Mouse (Mus musculus) neural tube, embryonic 10.5 days (tissue): ENCODE results near the gene Syndig1.
A peak's percentile ranks its signal among the peaks of the same experiment; 100 is the strongest.

Experiments used
- DNase-seq: peaks from one replicate; pipeline ENCODE4 v3.0.0-alpha.2; 2017; ENCODE audit warnings: low spot score; ENCODE audit errors: extremely low spot score

Gene Syndig1

DNA sequence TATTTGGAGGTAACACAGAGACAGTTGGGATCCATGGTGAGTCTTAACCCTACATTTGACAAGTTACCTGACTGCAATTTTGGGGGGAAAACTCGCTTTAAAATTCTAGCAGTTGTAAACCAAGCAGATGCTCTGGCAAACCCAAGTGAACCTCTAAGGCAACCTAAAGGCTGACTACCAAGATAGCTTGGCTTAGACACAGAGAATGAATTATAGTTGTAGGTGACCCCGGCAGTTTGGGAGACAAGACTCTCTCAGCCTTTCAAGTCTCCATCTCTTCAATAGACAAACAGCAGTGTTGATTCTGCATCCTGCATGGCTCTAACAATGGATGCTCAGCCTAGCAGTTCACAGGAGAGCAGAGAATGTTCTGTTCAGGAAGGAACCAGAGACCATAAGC, at the start of gene Syndig1:
TSS of gene Syndig1 (plus strand) at position 301 of the 400 bp plus-strand sequence.
- DNase-seq = no peak

GRCm38 (mm10) chr2:149798613-149799012, 30.4 kb upstream of the Syndig1 start:
- no peak for DNase-seq

DNA sequence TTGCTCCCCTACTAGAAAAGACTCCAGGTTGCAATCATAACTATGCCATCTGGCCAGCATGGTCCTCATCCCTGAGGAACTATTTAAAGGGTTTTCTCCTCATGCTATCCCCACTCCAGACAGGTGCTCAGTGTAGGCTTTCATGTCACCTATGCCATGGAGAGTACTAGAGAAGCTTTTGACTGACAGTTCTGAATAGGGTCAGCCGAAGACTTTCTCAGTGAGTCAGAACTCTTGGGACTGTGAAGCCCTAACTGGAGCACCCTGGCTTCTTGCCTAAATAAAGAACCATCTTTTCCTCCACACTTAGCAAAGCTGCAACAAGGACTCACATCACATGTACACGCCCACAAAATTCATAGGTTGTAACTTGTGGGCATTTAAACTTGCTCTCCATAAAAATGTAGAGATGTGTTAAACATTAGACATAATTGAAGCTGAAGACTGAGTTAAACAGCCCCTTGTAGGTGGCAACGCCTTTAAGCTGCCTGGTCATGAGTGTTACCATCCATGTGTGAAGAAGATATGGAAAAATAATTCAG, 24.3 kb upstream of the Syndig1 start:
- no peak for DNase-seq

GRCm38 (mm10) chr2:149805256-149805655, 23.8 kb upstream of the Syndig1 start:
- no peak for DNase-seq

DNA sequence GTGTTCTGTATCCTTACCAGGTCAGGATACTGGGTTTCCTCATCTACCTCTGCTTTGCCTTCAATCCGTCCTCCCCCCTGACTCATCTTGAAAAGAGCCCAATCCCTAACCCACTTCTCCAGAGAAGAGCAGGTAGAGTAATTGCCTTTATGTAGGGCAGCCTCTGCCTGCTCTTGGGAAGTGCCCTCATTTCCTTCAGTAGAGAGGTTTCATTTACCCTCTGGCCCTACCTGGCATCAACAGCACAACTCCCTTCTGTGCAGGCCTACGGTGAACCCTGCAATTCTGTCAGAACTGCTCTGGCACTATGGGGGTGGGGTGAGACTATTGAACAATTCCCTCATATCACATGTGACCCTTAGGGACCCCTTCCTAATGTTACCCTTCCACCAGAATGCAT, 16.1 kb upstream of the Syndig1 start:
- DNase-seq = no peak

GRCm38 (mm10) chr2:149818395-149818794, 10.6 kb upstream of the Syndig1 start:
- no peak for DNase-seq

GRCm38 (mm10) chr2:149819751-149820150, 9.3 kb upstream of the Syndig1 start:
- no peak for DNase-seq

DNA sequence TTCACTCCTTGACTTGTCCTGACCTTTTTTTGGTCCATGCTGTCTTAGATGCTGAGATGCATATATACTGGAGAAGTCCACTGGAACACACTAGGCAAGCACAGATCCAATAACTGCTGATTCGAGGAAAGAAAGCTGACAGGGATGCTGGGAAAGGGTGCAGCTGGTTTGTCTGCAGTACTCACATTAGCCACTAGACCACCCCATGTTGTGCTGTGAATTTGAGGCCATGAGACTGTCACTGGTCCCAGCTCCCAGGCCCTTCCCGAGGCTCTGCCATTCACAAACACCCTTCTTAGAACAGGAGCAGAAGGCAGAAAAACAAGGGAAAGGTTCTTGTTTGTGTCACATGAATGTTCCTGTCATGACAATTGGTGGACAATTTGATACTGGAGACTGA, 8.8 kb upstream of the Syndig1 start:
- no peak for DNase-seq

DNA sequence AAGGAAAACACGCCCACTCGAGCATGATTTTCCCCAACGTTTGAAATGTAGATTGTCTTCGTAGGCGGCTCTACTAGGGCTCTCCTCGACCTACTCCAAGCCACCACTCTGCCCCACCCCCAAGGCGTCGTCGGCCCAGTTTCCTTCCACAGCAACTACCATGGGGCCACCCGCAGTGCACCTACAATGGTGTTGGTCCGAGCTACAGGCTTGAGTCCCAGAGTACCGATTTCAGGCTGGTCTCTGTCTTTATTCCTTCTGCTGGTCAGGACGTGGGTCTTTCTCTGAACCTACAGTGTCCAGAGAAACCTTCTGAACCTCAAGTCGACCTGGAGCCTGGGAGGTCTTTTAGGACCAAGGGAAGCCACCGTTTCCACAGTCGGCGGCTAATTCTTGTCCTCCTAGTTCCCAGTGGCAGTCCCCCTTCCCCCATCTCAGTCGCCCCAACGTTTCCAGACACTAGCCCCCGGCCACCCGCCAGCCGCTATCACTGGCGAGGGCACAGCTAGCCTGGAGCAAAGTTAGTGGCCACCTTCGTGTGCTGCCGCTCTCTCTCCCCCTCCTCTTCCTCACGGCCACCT, 1.0 kb downstream of the Syndig1 start:
- DNase-seq = no peak

- peak; percentile 77 for DNase-seq
These were observed 1.8 kb downstream of the Syndig1 start, which contains the start of gene C530025M09Rik for GRCm38 (mm10) chr2:149830536-149831458. Gene C530025M09Rik (minus strand): TSS chr2:149831213.

DNA sequence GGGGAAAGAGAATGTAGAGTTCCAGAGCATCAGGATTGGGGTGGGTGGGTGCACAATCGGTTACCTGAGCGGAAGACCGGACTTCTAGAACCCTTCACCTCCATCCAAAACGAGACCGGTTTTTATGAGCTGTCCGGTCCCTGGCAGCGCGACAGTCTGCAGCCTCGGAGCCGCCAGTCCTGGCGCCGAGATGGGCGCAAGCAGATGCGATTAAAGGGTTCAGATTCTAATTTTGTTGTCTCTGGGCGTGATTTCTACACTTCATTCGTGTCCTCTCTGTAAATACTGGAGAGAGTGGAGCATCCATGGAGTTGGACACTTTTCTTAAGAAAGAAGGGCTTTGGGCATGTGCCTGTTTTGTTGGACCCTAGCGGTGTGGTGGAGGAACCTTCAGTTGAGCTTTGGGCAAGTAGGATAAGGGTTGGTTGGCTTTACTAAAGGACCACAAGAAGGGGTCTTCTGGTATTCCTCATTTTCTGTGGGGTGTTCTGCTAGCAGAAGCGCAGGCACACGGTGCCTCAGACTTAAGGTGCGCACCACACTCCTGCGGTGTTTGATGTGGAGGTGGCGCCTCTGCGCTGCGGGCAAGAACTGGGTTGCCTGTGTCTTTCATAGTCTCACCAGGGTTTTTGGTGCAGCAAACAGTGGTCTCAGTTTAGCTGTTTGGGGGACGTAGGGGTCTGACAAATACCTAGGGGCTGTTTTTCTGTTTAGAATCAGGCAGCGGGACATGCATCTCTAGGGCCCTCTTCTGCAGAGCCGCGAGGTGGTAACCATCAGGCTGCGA, 2.6 kb downstream of the Syndig1 start:
- peak; percentile 46 for DNase-seq

DNA sequence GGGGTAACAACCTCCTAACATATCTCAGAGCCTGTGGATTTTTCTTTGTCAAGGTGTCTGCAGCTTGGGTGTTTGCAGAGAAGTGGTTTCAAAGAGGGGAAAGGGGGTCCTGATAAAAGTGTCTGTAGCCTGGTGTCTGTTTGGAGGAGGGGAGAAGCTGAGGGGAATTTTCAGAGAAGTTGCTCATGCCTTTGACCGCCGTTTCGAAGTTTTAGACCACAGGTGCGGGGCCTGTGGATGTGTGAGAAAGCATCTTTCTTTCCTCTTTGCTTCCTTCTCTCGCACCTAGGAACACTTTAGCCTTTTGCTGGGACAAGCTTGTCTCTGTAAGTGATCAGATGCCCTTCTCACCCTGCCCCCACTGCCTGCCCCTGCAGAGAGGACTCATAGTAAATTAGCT, 3.3 kb downstream of the Syndig1 start:
- no peak for DNase-seq

DNA sequence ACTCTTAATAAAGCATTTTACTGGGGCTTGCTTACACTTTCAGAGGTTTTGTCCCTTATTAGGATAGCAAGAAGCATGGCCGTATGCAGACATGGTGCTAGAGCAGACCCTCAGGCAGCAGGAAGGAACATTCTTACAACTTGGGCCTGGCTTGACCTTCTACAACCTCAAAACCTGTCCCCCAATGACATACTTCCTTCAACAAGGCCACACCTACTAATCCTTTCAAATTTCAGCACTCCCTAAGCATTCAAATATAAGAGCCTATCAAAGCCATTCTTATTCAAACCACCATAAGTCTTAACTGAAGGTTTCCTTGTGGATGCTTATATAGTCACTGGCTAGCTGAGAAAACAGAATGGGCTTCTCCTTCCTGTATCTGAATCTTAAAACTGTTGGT, 6.1 kb downstream of the Syndig1 start:
- no peak for DNase-seq

- no peak for DNase-seq
These were observed 7.6 kb downstream of the Syndig1 start for GRCm38 (mm10) chr2:149836471-149837135.

DNA sequence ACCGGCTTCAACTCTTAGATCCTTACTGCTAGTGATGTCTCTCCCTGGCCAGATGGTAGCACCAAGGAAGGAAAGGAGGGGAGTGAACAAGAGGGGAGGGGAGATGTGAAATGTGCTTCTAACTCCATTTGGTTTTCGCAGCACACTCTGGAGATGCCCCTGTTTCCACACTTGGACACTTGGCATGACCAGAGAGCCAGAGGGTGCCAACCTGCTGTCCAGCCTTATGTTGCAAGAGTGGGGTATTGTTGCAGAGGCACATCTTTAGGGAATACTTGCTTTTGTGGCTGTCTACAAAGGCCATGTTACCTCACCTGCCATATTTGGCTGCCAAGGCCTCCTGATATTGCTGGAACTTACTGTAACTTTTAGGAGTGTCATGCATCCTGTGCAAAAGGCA, 10.7 kb downstream of the Syndig1 start:
- DNase-seq = no peak

- DNase-seq = no peak
These were observed 15.6 kb downstream of the Syndig1 start for GRCm38 (mm10) chr2:149844575-149844974.

DNA sequence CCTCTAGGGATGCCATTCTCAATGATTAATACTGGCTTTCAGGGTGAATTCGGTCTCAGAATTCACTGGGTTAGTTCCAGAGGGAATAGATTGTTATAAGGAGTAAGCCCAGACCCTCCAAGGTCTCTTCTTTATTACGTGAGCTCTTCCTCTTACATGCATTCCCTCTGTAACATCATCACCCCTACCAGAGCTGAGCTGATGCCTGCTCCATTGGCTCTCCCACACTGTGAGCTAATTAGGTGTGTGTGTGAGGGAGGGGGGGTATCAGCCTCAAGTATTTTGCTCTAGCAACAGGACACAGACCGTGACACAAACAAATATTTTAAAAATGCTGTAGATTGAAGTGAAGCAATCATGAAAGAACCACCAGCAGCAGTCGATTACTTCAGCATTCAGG, 19.8 kb downstream of the Syndig1 start:
- no peak for DNase-seq

- no peak for DNase-seq
These were observed 32.0 kb downstream of the Syndig1 start for GRCm38 (mm10) chr2:149861002-149861401.

GRCm38 (mm10) chr2:149865914-149866435, 37.0 kb downstream of the Syndig1 start:
- no peak for DNase-seq

- no peak for DNase-seq
These were observed 41.5 kb downstream of the Syndig1 start for GRCm38 (mm10) chr2:149870496-149870895.

GRCm38 (mm10) chr2:149872496-149872895, 43.5 kb downstream of the Syndig1 start:
- DNase-seq = no peak
